Mouse (Mus musculus) gastrocnemius, postnatal 36 days (tissue): ENCODE data around the gene Orc4. TPM values are rescaled to one million over a fixed set of nuclear protein-coding genes. Genes with fewer than 3 reads are reported as not detected.
A peak's percentile ranks its signal among the peaks of the same experiment; 100 is the strongest.
"Not testable (repeated sequence)": the region's sequence is repeated elsewhere in the genome, so short reads cannot be mapped to it uniquely, and the experiment has no call there.

ENCODE experiments used
- DNase-seq, 2 experiments: peaks; one replicate each; pipeline ENCODE4 v3.0.0; 2022
- intact Hi-C: fragments of 180-260 bp; cut with DNase I; formaldehyde crosslinking; loops from one replicate; pipeline ENCODE4 v1.15.1; 2025
- long read RNA-seq, 2 experiments: library from polyadenylated mRNA; stranded (forward); transcript quantifications; one replicate each; pipeline ENCODE4 v2.0.0; 2021
- total RNA-seq, 2 experiments: library from RNA; stranded (reverse); gene quantifications; 2 replicates each; pipeline ENCODE4 v1.2.3; 2021

Orc4 gene
- total RNA-seq, result 10 to 100 TPM; 26.2 to 30.1 TPM
- long read RNA-seq, experiment 1, full-length matches to known transcripts, result 7 of 22 reads
- long read RNA-seq, experiment 1, partial matches to known transcripts, result 1 of 22 reads
- long read RNA-seq, experiment 1, other reads (novel, unspliced or antisense), result 14 of 22 reads
- long read RNA-seq, experiment 2, full-length matches to known transcripts, result 10 of 24 reads
- long read RNA-seq, experiment 2, partial matches to known transcripts, result 0 of 24 reads
- long read RNA-seq, experiment 2, other reads (novel, unspliced or antisense), result 14 of 24 reads

DNA sequence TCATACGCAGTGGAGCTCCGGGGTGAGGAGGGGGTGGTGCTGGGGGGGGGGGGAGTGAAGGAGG is at the start of gene Orc4:
Orc4 (minus strand) TSS at position 26 of the 64 bp plus-strand sequence.
- DNase-seq, result no peak
- intact Hi-C loops, result no loop called here

DNA sequence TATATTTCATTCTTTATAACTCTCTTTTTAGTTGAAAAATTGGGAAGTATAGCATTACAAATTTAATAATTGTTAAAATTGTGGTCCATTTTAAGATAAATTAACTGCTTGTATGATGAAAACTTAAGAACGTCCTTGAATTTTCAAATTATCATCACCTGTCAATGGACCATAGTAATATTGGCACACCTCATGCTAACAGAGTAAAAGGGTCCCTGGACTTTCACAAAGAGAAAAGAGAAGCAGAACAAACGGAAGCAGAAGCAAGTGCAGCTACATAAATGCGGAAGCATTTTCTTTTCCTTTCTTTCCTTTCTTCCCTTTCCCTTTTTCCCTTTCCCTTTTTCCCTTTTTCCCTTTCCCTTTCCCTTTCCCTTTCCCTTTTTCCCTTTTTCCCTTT is 40.2 kb upstream of the Orc4 start:
- intact Hi-C loops, result no loop called here
- DNase-seq, result no peak

DNA sequence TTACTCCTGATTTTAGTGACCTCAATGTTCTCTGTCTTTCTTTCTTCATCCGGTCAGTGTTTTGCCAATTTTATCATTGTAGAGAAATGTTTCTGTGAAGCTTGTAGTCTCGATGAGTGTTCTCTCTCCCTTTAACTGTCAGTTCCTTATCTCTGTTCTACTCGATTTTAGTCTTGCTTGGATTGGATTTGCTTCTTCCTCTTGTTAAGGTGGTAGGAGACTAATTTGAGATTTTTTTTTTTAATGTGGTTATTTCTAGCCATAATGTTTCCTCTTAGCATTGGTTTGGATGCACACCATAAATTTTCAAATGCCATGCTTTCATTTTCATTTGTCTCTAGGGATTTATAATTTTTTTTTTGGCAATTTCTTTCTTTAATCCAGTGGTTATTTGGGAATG is 28.8 kb upstream of the Orc4 start:
- DNase-seq, result no peak
- intact Hi-C loops, result no loop called here

DNA sequence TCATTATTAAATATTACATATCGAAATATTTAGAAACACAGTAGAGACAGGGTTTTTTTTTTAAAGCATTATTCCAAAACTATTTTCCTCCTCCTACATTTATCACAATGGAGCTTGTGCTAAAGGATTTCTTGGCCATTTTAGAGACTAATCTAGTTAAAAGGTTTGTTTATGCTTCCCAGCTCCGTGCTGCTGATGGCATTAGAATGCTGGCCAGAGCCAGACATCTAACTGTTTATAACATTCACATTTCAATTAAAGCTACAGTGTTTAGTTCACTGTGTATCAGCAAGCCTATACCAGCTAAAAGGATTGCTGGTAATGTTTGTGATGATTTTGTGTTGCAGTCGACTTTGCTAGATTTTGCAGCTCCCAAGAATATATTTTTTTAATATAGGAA is 6.5 kb upstream of the Orc4 start:
- intact Hi-C loops, result no loop called here
- DNase-seq, result no peak

DNA sequence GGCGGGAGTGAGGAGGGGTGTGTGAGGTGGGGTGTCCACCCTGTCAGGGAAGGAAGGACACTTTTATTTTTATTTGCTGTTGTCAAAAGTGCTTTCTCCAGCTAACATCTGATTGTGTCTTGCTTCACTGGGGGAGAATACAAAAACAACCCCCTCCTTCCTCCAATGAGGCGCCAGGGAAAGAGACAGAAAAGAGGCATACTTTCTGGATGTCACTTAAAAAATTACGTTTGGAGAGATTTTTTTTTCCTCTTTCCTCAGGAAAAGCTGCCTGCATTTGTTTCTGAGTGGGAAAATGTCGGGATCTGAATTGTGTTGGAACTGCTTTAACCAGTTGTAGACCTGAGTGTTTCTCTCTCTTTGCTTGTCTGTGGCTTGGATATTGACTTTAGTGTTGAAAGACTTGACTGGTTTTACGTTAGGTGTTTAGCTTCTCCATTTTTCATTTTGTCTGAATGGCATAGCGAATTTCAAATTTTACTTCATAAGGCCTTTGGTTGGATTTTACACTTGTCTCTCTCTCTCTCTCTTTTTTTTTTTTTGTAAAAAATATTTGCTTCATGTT is 321 bp upstream of the Orc4 start:
- intact Hi-C loops, result no loop called here
- DNase-seq, result no peak

DNA sequence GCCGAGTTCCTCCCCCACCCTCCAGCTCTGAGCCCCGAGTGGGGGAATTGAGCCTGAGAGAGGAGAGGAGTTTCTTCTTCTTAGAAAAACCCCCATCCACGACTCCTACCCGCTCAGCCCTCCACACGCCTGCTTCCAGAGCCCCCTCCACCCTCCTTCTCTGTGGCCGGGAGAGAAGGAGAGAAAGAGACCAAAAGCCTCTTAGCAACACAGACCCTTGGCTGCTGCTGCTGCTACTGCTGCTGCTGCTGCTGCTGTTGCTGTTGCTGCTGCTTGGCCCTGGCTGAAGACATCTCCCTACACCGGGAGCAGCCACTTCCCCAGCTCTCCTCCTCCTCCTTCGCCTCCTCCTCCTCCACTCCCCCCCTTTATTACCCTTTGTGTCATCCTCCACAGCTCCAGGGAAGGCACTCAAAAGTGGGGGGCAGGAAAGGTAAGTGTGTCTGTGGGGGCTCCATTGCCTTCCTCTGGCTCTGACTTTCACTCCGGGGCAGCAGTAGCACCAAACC is 280 bp downstream of the Orc4 start:
- peak; percentile 7 to 33 for DNase-seq
- intact Hi-C loops, result no loop called here

DNA sequence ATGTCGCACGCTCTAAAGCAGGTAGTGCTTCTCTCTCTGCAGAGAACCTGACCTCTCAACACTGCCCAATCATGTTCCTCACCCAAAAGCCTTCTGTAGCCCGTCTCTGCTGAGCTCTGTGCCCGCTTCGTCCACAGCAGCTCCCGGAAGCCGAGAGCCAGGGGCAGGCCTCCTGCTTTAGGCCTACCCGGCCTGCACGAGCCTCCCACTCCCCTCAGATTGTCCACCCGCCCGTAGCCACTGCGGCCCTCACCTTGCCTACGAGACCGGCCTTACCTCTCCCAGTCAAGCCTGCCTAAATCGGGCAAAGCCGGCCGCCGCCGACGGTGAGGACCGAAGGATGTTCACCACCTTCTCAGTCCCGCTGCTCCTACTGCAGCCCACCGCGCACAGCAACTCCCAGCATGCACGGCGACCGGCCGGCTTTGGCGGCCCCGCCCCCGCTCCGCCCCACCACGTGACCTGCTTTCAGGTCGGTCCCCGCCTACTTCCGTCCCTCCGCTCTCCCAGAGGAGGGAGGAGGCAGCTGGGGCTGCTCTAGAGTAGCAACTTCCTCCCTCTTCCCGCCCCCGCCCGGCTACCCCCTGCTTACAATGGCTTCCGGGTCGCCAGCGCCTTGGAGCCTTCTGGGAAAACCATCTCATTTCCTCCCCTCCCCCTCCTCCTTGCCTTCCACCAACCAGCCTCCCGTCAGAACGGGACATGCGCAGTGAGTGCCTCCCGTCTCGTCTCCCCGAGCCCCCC is 1.1 kb downstream of the Orc4 start, which contains the start of gene Mbd5:
Mbd5 (plus strand) TSS at position 668 of the 744 bp plus-strand sequence.
- intact Hi-C loops, result no loop called here

DNA sequence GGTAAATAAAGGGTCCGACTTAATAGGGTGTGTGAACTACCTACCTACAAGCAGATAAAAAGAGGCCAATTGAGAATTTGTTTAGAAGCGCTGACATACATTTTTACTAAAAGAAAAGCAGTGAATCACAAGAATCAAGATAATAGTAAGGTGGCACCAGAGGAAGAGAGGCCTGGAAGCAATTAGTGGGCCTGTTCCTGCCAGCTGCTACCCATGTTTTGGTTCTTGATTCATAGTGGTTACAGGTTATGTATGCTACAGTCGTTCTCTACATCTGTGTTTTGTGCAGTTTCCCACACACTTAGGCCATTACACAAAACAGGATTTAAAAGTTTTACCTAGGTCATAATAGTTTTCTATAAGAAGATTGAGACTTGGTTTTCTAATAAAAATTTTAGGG is 2.3 kb downstream of the Orc4 start:
- intact Hi-C loops, result no loop called here
- no peak for DNase-seq

More for the DNA sequence above, 1.1 kb downstream of the Orc4 start, which contains the start of gene Mbd5:
- peak; percentile 96 to 99 for DNase-seq

DNA sequence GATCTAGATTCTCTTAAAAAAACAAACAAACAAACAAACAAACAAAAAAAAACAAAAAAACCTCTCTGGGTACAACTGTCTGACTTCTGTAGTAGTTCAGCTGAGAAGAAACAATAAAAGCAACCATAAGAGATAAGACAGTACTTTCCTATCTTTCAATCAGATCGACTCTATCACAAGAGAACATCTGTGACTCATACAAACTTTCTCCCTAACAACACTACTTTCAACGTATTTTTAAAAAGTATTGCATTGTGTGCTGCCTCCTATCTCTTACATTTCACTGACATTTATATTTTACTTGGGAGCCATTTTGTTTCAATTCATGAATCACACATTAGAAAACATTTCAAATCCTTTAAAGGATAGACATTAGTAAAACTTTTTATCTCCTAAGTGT is 15.0 kb downstream of the Orc4 start:
- intact Hi-C loops, result no loop called here
- no peak for DNase-seq

DNA sequence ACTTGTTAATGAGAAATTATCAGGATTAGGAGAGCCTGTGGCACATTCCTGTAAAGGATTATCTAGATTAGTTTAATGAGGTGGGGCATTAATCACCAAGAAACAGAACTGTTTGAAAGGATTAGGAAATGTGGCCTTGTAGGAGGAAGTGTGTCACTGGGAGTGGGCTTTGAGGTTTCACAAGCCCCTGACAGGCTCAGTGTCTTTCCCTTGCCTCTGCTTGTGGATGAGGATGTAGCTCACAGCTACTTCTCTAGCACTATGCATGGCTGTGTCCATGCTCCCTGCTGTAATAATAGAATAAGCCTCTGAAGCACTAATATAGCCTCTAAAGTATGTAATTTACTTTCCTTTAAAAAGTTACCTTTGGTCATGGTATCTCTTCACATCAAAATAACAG is 34.2 kb downstream of the Orc4 start:
- DNase-seq, result no peak
- intact Hi-C loops, result no loop called here

DNA sequence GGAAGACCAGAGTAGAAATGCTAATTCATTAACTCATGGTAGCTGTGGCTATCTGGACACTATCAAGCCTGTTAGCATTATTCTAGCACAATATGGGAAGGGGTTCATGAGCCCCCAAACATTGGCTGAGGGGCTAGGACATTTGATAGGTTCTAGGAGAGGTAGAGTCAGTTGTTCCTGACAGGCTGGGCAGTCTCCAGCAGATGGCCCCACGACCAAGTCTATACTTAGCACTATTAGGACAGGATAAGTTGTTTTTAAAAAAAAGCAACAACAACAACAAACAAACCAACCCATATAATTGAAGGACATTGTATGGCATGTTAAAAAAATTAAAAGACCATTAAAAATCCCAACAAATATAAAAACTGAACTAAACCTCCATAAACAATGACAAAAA is 35.9 kb downstream of the Orc4 start:
- no peak for DNase-seq
- intact Hi-C loops, result no loop called here

DNA sequence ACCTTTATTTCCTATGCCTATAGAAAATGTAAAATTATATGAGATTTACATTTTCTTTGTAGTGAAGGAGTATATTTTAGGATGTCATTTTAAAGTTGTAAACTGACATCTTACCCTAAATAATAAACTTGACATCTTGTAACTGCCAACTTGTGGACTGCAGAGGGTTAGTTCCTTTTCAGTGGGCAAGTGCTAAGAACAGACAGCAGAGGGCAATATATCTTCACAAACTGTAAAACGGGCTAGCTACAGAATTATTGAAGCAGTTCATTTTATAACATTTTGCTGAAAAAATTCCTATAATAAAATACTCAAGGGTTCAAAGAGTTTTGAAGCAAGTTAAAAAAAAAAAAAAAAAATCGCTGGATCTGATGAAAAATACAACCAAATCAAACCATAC is 41.2 kb downstream of the Orc4 start:
- intact Hi-C loops, result loop anchor here (2.0 to 10.0 kb wide), 2 partner anchors 404 to 826 kb away; no protein-coding TSS in a partner anchor
- no peak for DNase-seq

DNA sequence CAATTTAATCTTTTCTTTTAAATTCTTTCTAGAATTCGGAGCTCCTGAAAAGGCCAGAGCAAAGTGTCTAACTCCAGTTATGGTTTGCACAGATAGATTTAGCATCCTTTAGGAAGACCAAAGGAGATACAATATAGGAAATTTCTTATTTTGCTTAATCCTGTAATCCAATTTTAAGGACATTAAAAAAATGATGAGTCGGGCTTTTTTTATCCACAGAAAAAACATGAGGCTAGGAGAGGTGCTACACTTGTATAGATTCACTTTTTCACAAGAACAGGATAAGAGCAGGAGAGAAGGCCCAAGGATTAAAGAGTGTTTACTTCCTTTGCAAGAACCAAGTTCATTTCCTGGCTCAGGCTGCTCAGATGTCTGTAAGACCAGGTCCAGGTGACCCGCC is 54.9 kb downstream of the Orc4 start:
- DNase-seq, result no peak
- intact Hi-C loops, result no loop called here

DNA sequence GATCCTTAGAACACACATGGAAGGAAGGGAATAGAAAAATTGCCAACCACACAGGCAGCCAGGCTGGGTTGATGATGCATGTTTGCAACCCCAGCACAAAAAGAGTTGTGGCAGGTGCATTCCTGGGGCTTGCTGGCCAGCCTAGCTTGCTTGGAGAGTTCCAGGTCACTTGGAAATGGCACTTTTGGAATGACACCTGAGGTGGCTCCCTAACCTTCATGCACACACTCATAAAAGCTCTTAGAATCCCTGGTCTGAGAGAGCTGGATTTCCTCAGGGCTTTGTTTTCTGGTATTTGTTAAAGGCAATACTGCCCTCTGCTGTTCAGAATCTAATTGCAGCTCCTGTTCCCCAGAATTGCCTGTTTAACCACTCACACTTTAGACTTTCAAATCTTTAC is 64.1 kb downstream of the Orc4 start:
- peak; percentile 14 to 30 for DNase-seq

DNA sequence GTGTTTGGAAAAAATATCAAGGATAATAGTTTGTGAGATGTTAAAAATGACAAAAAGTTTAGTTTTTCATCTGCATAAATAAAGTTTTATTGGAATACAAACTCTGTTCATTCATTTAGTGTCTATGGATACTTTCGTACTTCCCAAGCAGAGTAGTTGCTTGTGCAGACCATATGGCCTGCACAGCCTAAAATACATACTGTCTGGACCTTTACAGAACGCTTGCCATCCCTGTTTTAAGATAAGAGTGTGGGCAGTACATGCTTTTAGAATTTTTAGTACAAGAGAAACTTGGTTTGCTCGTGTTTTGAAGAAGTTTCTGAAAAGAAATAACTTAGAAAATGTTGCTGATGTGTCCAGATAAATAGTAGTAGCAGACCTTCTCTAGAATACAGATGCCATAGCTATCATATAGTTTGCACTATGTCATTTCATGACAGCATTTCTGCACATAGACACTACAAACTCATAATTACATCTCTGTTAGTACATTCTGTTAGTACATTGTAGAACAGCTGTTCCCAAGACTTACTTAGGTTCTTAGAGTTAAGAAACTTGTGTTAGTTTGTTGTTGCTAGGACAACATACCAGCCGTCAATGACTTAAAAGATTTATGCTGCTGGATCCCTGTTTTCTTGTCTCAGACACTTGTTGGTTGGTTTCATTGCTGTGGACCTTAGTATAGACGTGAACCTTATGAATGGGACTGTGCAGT is 81.7 kb downstream of the Orc4 start:
- intact Hi-C loops, result no loop called here
- DNase-seq, result no peak

More for the DNA sequence above, 64.1 kb downstream of the Orc4 start:
- intact Hi-C loops, result loop anchor here (5.0 kb wide), 3 partner anchors 884 to 1099 kb away; no protein-coding TSS in a partner anchor

DNA sequence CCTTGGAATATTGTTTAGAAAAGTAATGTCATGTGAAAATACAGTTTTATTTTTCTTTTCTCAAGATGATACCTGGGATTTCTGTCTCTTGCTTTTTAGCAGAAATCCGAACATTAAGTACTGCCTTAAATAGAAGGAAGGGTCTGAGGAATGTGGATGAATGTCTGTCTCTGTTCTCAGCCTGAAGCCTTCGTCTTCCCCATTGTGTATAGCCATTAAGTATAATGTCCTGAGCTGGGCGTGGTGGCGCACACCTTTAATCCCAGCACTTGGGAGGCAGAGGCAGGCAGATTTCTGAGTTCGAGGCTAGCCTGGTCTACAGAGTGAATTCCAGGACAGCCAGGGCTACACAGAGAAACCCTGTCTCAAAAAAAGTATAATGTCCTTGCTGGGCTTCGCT is 84.5 kb downstream of the Orc4 start:
- DNase-seq, intact Hi-C loops: not testable (repeated sequence)

Other genes with a start within 250 kb of the Orc4 start
- gene Acvr2a, start 136.2 kb downstream of the Orc4 start, total RNA-seq, result 10 to 100 TPM; 17.1 to 18.7 TPM
- gene Mbd5, start 769 bp downstream of the Orc4 start, total RNA-seq, result 10 to 100 TPM; 29.5 to 31.0 TPM